Mouse (Mus musculus): ENCODE measurements at regions not wholly inside any gene's neighbourhood (a gene's known extent, or its start where the extent isn't known, plus 50 kb on each side); places are given as distances from the start of the nearest gene placed in this dataset.

DNA sequence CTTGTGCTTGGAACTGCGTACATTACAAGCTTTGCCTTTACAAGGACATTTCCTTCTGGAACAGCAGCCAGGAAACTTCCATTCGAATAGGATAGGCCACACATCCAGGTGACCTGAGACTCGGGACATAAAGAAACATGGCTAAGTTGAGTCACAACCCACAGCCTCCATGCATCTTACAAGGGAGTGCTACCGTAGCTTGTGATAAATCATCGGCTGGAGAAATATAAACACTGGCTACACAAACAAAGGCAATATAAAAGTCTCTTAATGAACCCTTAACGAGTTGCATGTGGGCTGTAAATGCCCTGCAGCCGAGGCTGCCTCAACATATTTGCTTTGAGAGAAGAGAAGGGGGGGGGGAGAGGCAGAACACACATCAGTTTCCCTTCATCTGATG is 250.1 kb upstream of the Ank start:
- no peaks in the 10 kb centered on the region for H3K27me3 ChIP-seq (ENCODE audit: control insufficient read depth, insufficient read depth, low read length)
- H3K27ac ChIP-seq (replicated peaks; ENCODE audit: insufficient read depth, low read depth, low read length): no peak overlapping the region
- H3K9ac ChIP-seq (ENCODE audit: low read depth, low read length): no peak overlapping the region
- no peaks in the 10 kb centered on the region for H3K79me2 ChIP-seq (ENCODE audit: control insufficient read depth, insufficient read depth, low read length)
- H3K4me3 ChIP-seq (ENCODE audit: insufficient read depth, low read depth, low read length): no peak overlapping the region
- TF ChIP-seq POLR2A (IDR thresholded peaks at IDR 0.05; ENCODE audit: extremely low read depth, insufficient read depth, low read length) (no peak), CTCF (IDR thresholded peaks at IDR 0.05; ENCODE audit: low read depth, low read length) (no peak)
- WGBS: 58% methylated on average over 7 of the region's 7 CpGs
- no peaks in the 10 kb centered on the region for H3K36me3 ChIP-seq (ENCODE audit: control insufficient read depth, insufficient read depth, low read length)
- no peaks in the 10 kb centered on the region; the same call in 1 of the 2 replicates for H3K4me1 ChIP-seq (ENCODE audit: control insufficient read depth, insufficient read depth, low read length)
- no peak for DNase-seq (ENCODE audit: extremely low read depth, low read depth, low spot score)

DNA sequence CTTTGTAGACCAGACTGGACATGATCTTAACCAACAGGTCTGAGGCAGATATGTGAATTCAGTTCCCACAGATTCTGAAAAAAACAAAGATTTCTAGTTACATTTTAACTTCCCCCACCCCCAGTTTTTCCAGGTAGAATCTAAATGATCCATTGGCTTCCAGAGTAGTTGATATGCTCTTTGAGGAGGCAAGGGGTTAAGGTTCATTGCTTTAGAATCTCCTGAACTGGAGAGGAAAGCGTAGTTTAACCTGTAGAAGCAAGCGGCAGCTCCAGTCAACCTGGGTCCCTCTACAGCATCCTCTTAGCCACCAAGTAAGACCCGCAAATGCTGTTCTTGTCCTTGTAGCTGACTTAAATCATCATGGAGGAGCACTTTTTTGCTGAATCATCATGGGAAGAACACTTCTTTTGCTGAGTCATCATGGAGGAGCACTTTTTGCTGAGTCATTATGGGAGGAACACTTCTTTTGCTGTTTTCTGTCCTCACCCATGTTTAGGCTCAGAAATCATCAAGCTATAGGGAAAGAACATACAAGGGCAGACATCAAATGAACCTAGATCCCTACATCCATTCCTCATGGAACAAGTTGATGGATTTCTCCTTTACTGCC is 247.2 kb upstream of the Ank start:
- H3K27ac ChIP-seq (replicated peaks; ENCODE audit: insufficient read depth, low read depth, low read length): no peak overlapping the region
- H3K4me1 ChIP-seq (ENCODE audit: control insufficient read depth, insufficient read depth, low read length): no peaks in the 10 kb centered on the region; the same call in 1 of the 2 replicates
- TF ChIP-seq CTCF (IDR thresholded peaks at IDR 0.05; ENCODE audit: low read depth, low read length): no peak
- TF ChIP-seq POLR2A (IDR thresholded peaks at IDR 0.05; ENCODE audit: extremely low read depth, insufficient read depth, low read length): no peak
- 93% methylated on average over 3 of the region's 3 CpGs for WGBS
- H3K79me2 ChIP-seq (ENCODE audit: control insufficient read depth, insufficient read depth, low read length): no peaks in the 10 kb centered on the region
- no peak overlapping the region for H3K4me3 ChIP-seq (ENCODE audit: insufficient read depth, low read depth, low read length)
- no peak for DNase-seq (ENCODE audit: extremely low read depth, low read depth, low spot score)
- no peaks in the 10 kb centered on the region for H3K36me3 ChIP-seq (ENCODE audit: control insufficient read depth, insufficient read depth, low read length)
- no peak overlapping the region for H3K9ac ChIP-seq (ENCODE audit: low read depth, low read length)
- no peaks in the 10 kb centered on the region for H3K27me3 ChIP-seq (ENCODE audit: control insufficient read depth, insufficient read depth, low read length)

DNA sequence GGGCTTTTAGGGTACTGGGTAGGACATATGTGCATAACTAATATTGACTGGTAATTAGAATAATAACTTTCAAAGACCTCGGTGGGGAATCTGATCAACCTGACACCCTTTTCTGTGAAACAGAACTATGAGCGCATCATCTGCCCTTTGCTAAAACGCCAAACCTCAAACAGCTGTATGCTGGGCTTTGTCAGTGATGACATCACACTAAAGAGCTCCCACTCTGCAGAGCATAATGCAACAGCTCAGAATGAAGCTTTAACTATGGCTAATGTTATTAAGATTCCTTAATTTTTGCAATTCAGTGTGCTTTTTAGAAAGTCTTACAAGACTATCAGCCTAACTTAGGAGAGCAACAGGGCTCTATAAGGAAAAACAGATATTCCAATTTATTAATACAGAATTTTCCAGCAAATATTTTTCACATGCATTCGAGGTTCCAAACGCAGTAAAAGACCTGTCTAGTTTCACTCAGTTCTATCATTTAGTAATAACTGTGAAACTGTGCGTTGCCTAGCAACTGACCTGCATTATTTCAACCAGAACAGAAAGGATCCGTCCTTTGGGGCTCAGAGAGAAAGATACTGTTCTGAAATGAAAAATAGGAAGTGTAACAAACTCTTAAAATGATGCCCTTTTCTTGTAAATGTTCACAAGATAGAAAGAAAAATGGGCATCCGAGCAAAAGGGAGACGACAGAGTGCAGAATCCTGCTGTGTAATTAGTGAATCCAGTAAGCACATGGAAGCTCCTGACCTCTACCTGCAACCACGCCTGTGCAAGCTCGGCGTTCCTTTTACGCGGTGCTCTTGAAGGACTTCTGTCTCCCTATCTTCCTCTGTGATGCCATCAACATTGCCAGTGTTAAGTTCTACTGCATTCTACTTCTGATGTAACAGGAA is 242.6 kb upstream of the Ank start:
- H3K9ac ChIP-seq (ENCODE audit: low read depth, low read length): no peak overlapping the region
- H3K27me3 ChIP-seq (ENCODE audit: control insufficient read depth, insufficient read depth, low read length): no peaks in the 10 kb centered on the region
- H3K36me3 ChIP-seq (ENCODE audit: control insufficient read depth, insufficient read depth, low read length): no peaks in the 10 kb centered on the region
- H3K27ac ChIP-seq (replicated peaks; ENCODE audit: insufficient read depth, low read depth, low read length): no peak overlapping the region
- H3K79me2 ChIP-seq (ENCODE audit: control insufficient read depth, insufficient read depth, low read length): no peaks in the 10 kb centered on the region
- H3K4me3 ChIP-seq (ENCODE audit: insufficient read depth, low read depth, low read length): no peak overlapping the region
- TF ChIP-seq POLR2A (IDR thresholded peaks at IDR 0.05; ENCODE audit: extremely low read depth, insufficient read depth, low read length) (no peak), CTCF (IDR thresholded peaks at IDR 0.05; ENCODE audit: low read depth, low read length) (no peak)
- no peak for DNase-seq (ENCODE audit: extremely low read depth, low read depth, low spot score)
- no peaks in the 10 kb centered on the region; the same call in 1 of the 2 replicates for H3K4me1 ChIP-seq (ENCODE audit: control insufficient read depth, insufficient read depth, low read length)
- 75% methylated on average over 14 of the region's 14 CpGs for WGBS

DNA sequence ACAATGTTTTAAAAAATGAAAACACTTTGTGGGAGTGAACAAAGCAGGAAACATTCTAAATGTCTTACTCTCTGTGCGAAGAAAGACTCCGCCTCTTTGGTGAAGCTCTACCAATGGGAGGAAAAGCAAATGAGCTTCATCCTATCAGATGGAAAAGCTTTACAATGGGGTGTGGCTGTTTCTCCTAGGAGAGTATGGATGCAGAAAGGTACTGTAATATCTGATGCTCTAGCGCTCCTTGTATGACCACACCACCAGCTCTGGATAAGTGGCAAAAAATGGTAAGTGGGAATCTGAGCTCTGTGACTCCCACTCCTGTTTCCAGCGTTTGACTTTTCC is 242.0 kb upstream of the Ank start:
- TF ChIP-seq POLR2A (IDR thresholded peaks at IDR 0.05; ENCODE audit: extremely low read depth, insufficient read depth, low read length) (no peak), CTCF (IDR thresholded peaks at IDR 0.05; ENCODE audit: low read depth, low read length) (no peak)
- Histone ChIP-seq H3K36me3 (ENCODE audit: control insufficient read depth, insufficient read depth, low read length) (no peaks in the 10 kb centered on the region), H3K4me1 (ENCODE audit: control insufficient read depth, insufficient read depth, low read length) (no peaks in the 10 kb centered on the region), H3K4me3 (ENCODE audit: insufficient read depth, low read depth, low read length) (no peak overlapping the region), H3K9ac (ENCODE audit: low read depth, low read length) (no peak overlapping the region), H3K27me3 (ENCODE audit: control insufficient read depth, insufficient read depth, low read length) (no peaks in the 10 kb centered on the region), H3K79me2 (ENCODE audit: control insufficient read depth, insufficient read depth, low read length) (no peaks in the 10 kb centered on the region), H3K27ac (replicated peaks; ENCODE audit: insufficient read depth, low read depth, low read length) (no peak overlapping the region)
- 86% methylated on average over 4 of the region's 4 CpGs for WGBS
- DNase-seq (ENCODE audit: extremely low read depth, low read depth, low spot score): no peak

DNA sequence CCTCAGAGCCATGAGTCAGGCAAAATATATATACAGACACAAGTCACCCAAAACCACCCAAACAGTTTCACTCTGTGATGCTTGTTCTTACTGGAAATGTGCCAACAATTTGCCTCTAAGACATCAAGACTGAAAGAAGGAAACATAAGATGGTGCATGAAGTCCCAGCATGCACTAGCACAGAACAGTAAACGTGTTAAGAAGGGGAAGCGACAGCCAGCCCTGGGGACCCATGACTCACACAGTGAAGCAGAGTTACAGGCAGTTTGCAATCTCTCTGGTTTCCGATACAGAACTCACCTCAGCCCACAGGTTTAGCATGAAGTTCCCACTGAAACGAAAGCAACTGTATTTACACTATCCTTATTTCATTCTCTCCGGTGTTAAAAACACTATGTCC is 233.7 kb upstream of the Ank start:
- TF ChIP-seq POLR2A (IDR thresholded peaks at IDR 0.05; ENCODE audit: extremely low read depth, insufficient read depth, low read length): no peak
- no peak for TF ChIP-seq CTCF (IDR thresholded peaks at IDR 0.05; ENCODE audit: low read depth, low read length)
- no peak overlapping the region for H3K4me3 ChIP-seq (ENCODE audit: insufficient read depth, low read depth, low read length)
- WGBS: 77% methylated on average over 5 of the region's 5 CpGs
- no peaks in the 10 kb centered on the region for H3K4me1 ChIP-seq (ENCODE audit: control insufficient read depth, insufficient read depth, low read length)
- no peaks in the 10 kb centered on the region for H3K36me3 ChIP-seq (ENCODE audit: control insufficient read depth, insufficient read depth, low read length)
- H3K79me2 ChIP-seq (ENCODE audit: control insufficient read depth, insufficient read depth, low read length): no peaks in the 10 kb centered on the region
- DNase-seq (ENCODE audit: extremely low read depth, low read depth, low spot score): no peak
- no peaks in the 10 kb centered on the region for H3K27me3 ChIP-seq (ENCODE audit: control insufficient read depth, insufficient read depth, low read length)
- H3K27ac ChIP-seq (replicated peaks; ENCODE audit: insufficient read depth, low read depth, low read length): no peak overlapping the region
- H3K9ac ChIP-seq (ENCODE audit: low read depth, low read length): no peak overlapping the region

DNA sequence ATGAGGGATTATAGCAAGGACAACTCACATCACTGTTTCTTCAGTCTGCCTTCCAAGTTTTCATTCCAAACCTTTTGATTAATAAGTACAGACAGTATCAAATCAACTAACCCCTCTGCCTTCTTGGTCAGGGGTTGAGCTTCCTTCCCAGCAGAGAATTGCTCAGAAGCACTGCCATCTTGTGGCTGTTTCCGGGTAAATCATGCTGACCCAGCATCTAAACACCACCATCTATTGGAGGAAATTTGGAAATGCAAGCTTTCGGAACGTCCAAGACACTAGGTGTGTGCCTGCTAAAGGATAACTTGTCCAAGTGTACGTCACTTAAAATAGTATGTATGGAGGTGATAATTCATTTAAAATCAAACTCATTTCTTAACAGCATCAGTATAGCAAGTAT is 231.7 kb upstream of the Ank start:
- no peak overlapping the region for H3K9ac ChIP-seq (ENCODE audit: low read depth, low read length)
- TF ChIP-seq POLR2A (IDR thresholded peaks at IDR 0.05; ENCODE audit: extremely low read depth, insufficient read depth, low read length) (no peak), CTCF (IDR thresholded peaks at IDR 0.05; ENCODE audit: low read depth, low read length) (peak; percentile 55)
- 20% methylated on average over 4 of the region's 4 CpGs for WGBS
- no peaks in the 10 kb centered on the region for H3K4me1 ChIP-seq (ENCODE audit: control insufficient read depth, insufficient read depth, low read length)
- no peaks in the 10 kb centered on the region for H3K27me3 ChIP-seq (ENCODE audit: control insufficient read depth, insufficient read depth, low read length)
- no peak overlapping the region for H3K4me3 ChIP-seq (ENCODE audit: insufficient read depth, low read depth, low read length)
- no peaks in the 10 kb centered on the region for H3K36me3 ChIP-seq (ENCODE audit: control insufficient read depth, insufficient read depth, low read length)
- no peak overlapping the region for H3K27ac ChIP-seq (replicated peaks; ENCODE audit: insufficient read depth, low read depth, low read length)
- no peaks in the 10 kb centered on the region for H3K79me2 ChIP-seq (ENCODE audit: control insufficient read depth, insufficient read depth, low read length)
- peak; percentile 50 for DNase-seq (ENCODE audit: extremely low read depth, low read depth, low spot score)
